Mouse (Mus musculus) kidney, adult 2 months (tissue): Measurements from ENCODE around the gene Rassf3. TPM values are rescaled to one million over a fixed set of nuclear protein-coding genes. Genes with fewer than 3 reads are reported as not detected.

Experiments used
- DNase-seq: peaks from one replicate; pipeline ENCODE4 v3.0.0; 2021
- H3K27ac ChIP-seq: fragments of 200-500 bp; 2 replicates; pipeline ENCODE4 v1.5.1; 2012; ENCODE audit warnings: low read depth, low read length, control low read depth, inconsistent platforms; ENCODE audit not compliant: insufficient read depth
- H3K27me3 ChIP-seq: fragments of 200-500 bp; replicated peaks from 2 replicates; pipeline ENCODE4 v1.6.1; 2012; ENCODE audit warnings: mild to moderate bottlenecking, moderate library complexity, low read length, inconsistent platforms; ENCODE audit not compliant: control insufficient read depth, insufficient read depth
- H3K36me3 ChIP-seq: fragments of 200-500 bp; 2 replicates; pipeline ENCODE4 v1.6.1; 2012; ENCODE audit warnings: mild to moderate bottlenecking, moderate library complexity, low read length, inconsistent platforms; ENCODE audit not compliant: control insufficient read depth, insufficient read depth
- H3K4me1 ChIP-seq: fragments of 200-500 bp; 2 replicates; pipeline ENCODE4 v1.6.1; 2011; ENCODE audit warnings: low read length; ENCODE audit not compliant: control insufficient read depth, insufficient read depth
- H3K4me3 ChIP-seq: fragments of 200-500 bp; 2 replicates; pipeline ENCODE4 v1.5.1; 2011; ENCODE audit warnings: mild to moderate bottlenecking, low read depth, low read length, control low read depth; ENCODE audit not compliant: insufficient read depth
- CTCF ChIP-seq: fragments of 200-500 bp; conservative IDR thresholded peaks from 2 replicates; pipeline ENCODE4 v1.5.1; 2011; ENCODE audit warnings: low read depth, mild to moderate bottlenecking, control low read depth, low read length, moderate library complexity, mixed read lengths; ENCODE audit not compliant: insufficient read depth, insufficient read length
- POLR2A ChIP-seq: fragments of 200-500 bp; IDR thresholded peaks from one replicate; pipeline ENCODE4 v1.6.1; 2011; ENCODE audit warnings: low read depth, low read length, control low read depth
- WGBS: fragments of 180-500 bp; shearing (Covaris S2); methylation state at CpG from one replicate; pipeline ENCODE4 v1.1.7; 2018; 5-methylcytosine and 5-hydroxymethylcytosine counted together
- polyA plus RNA-seq: library from polyadenylated mRNA; depleted of rRNA; stranded (reverse); fragments of >200 nt; gene quantifications from 2 replicates; pipeline ENCODE4 v1.2.3, GENCODE M21; 2012

The Rassf3 gene
- polyA plus RNA-seq, 1 experiment: 35.3 TPM

GRCm38 (mm10) chr10:121370777-121371176 is 105.4 kb downstream of the Rassf3 start:
- Histone ChIP-seq H3K27me3 (no peaks in the 10 kb centered on the region), H3K27ac (no peak overlapping the region), H3K4me1 (peaks cover 14% of the 10 kb centered on the region; the same call in 1 of the 2 replicates), H3K36me3 (no peaks in the 10 kb centered on the region; the same call in 1 of the 2 replicates), H3K4me3 (no peak overlapping the region)
- 93% methylated on average over 6 of the region's 6 CpGs for WGBS
- peak; percentile 48 for DNase-seq
- TF ChIP-seq POLR2A: no peak
- peak; percentile 58 for TF ChIP-seq CTCF

- TF ChIP-seq CTCF (no peak), POLR2A (no peak)
- no peak overlapping the region for H3K4me3 ChIP-seq
- H3K27ac ChIP-seq: no peak overlapping the region
- WGBS: 62% methylated on average over 18 of the region's 18 CpGs
- no peaks in the 10 kb centered on the region for H3K27me3 ChIP-seq
- no peaks in the 10 kb centered on the region for H3K36me3 ChIP-seq
- H3K4me1 ChIP-seq: peaks cover 14% of the 10 kb centered on the region; the same call in 1 of the 2 replicates
- DNase-seq: peak; percentile 46
Observed at GRCm38 (mm10) chr10:121368783-121369465, 107.2 kb downstream of the Rassf3 start.

- 60% methylated on average over 9 of the region's 9 CpGs for WGBS
- TF ChIP-seq POLR2A: no peak
- TF ChIP-seq CTCF: no peak
Observed at GRCm38 (mm10) chr10:121367780-121368179, 108.4 kb downstream of the Rassf3 start.

GRCm38 (mm10) chr10:121367271-121367670 is 108.9 kb downstream of the Rassf3 start:
- no peak overlapping the region for H3K27ac ChIP-seq
- 81% methylated on average over 13 of the region's 13 CpGs for WGBS
- DNase-seq: no peak
- peaks cover 14% of the 10 kb centered on the region; the same call in 1 of the 2 replicates for H3K4me1 ChIP-seq
- no peak overlapping the region for H3K4me3 ChIP-seq
- H3K36me3 ChIP-seq: no peaks in the 10 kb centered on the region
- H3K27me3 ChIP-seq: no peaks in the 10 kb centered on the region
- TF ChIP-seq POLR2A: no peak
- no peak for TF ChIP-seq CTCF

More at GRCm38 (mm10) chr10:121367780-121368179, 108.4 kb downstream of the Rassf3 start:
- Histone ChIP-seq H3K4me1 (peaks cover 14% of the 10 kb centered on the region; the same call in 1 of the 2 replicates), H3K27ac (no peak overlapping the region), H3K4me3 (no peak overlapping the region), H3K36me3 (no peaks in the 10 kb centered on the region), H3K27me3 (no peaks in the 10 kb centered on the region)
- peak; percentile 46 for DNase-seq

GRCm38 (mm10) chr10:121365781-121366272 is 110.3 kb downstream of the Rassf3 start:
- H3K27ac ChIP-seq: peak overlapping the region; percentile 94

GRCm38 (mm10) chr10:121364801-121365564 is 111.2 kb downstream of the Rassf3 start, which contains the start of gene Gns:
Gene Gns (plus strand): TSS chr10:121365090.
- peak; percentile 91 for DNase-seq
- TF ChIP-seq POLR2A: peak; percentile 42
- TF ChIP-seq CTCF: no peak
- Histone ChIP-seq H3K36me3 (no peaks in the 10 kb centered on the region), H3K27me3 (no peaks in the 10 kb centered on the region), H3K4me1 (peaks cover 14% of the 10 kb centered on the region; the same call in 1 of the 2 replicates), H3K27ac (peak within 1 kb of the TSS; percentile 94), H3K4me3 (peak within 1 kb of the TSS; percentile 96)
- under 1% methylated on average over 71 of the region's 72 CpGs for WGBS

More at GRCm38 (mm10) chr10:121365781-121366272, 110.3 kb downstream of the Rassf3 start:
- TF ChIP-seq CTCF: no peak
- TF ChIP-seq POLR2A: no peak
- Histone ChIP-seq H3K36me3 (no peaks in the 10 kb centered on the region), H3K4me1 (peaks cover 14% of the 10 kb centered on the region; the same call in 1 of the 2 replicates), H3K4me3 (peak overlapping the region; percentile 96), H3K27me3 (no peaks in the 10 kb centered on the region)
- peak; percentile 82 for DNase-seq
- 4% methylated on average over 9 of the region's 9 CpGs for WGBS
